Mouse (Mus musculus) ovary, adult 18-20 months (tissue): ENCODE results near the gene Olfr750.

Experiments
- DNase-seq: peaks from one replicate; pipeline ENCODE4 v3.0.0; 2022; ENCODE audit warnings: low spot score, mixed read lengths

Gene Olfr750

DNA sequence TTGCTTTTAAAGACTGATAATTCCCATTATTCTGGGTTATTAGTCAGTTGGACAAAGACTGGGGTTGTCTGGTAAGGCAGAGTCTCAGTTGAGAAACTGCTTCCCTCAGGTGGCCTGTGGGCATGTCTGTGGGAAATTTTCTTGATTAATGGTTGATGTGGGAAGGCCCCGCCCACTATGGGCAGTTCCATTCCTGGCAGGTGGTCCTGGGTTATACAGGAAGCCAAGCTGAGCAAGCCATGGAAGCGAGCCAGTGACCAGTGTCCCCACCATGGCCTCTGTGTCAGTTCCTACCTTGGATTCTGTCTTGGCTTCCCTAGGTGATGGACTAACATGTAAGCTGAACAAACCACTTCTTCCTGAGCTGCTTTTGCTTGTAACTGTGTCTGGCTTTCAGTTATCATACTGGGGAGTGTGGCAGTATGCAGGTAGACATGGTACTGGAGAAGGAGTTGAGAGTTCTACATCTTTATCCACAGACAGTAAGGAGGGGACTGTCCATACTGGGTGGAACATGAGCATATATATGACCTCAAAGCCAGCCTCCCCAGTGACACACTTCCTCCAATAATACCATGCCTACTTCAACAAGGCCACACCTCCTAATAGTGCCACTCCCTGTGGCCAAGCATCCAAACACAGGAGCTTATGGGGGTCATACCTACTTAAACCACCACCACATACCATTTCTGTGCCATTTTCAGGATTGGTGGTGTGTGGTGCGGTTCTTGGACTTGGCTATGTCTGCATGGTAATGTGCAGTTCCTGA is 46.7 kb downstream of the Olfr750 start:
- no peak for DNase-seq

DNA sequence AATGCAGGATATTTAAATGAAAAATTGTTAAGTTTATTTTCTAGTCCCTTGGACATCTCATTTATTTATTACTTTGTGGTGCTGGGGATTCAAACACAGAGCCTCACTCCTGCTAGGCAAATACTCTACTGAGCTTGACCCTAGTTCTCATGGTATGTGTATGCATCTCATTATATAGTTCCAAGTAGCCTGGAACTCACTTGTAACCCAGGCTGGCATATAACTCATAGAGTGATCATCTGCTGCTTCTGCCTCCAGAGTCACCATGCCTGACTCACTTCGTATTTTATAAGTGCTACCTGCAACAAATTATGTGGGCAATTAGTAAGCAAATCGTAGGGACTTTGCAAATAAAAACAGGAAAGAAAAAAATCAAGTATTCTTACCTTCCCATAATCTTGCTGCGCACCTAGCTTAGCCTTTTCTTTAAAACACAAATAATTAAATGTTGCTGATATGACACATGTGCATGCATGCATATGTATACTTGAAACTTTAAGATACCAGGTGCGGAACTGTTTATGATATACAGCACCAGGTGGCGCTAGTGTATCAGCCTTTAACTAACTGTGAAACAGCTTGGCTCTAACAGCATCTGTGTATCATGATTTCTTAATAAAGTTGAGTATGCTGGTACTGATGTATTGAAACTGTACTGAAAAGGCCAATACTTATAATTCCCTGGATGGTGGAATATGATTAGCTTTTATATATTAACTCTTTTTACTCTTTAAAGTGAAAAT is 47.7 kb downstream of the Olfr750 start:
- peak; percentile 15 for DNase-seq

DNA sequence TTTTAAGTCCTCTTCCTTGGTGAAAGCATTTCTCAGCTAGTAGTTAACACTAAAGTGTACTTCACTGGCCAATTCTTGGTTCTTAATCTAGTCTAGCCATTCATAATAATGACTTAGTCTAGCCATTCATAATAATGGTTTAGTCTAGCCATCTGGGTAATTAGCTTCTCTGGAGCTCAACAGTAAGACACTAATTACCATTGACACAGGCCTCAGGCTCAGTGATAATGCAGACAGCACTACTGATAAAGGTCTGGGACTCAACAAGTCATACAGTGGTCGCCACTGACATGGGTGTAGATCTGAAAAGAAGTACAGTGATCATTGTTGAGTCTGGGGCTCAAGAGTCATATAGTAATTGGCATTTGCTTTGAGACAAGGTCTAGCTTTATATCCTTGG is 49.4 kb downstream of the Olfr750 start:
- no peak for DNase-seq

DNA sequence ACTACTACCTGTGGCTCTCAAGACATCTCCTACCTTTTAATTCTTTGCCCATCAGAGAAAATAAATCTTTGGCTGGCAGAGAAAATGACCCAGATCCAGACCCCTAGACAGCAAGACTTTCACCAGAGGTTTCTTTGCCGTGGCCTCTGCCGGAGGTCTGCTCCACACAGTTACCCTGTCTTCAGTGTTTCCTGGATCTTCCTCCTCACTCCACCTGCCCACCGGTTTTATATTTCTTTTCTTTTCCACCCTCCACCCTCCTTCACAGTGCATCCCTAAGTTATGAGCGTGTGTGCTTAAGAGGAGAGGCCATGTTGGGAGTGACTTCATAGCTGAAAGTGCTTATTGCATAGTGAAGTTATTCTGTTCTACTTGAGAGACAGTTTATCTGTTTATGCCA is 50.8 kb downstream of the Olfr750 start:
- DNase-seq: no peak

DNA sequence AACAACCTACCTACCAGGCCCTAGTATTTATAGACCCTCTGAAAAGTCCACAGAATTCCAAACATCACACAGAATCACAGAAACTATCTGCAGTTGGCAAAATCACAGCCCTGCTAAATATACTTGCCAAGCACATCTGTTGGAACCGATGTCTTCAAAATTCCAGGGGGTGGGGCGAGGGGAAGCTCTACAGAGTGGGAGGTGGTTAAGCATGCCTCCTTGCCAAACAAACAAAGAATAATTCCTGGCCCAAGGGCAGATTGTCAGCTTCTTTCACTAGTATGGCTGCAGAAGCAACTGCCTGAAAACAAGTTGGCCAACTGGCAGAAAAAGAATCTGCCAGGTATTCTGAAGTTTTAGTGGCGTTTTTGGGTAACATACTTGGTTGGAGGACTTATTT is 57.0 kb downstream of the Olfr750 start:
- no peak for DNase-seq
